Mouse (Mus musculus): ENCODE data around the gene Zfp865. TPM values are rescaled to one million over a fixed set of nuclear protein-coding genes. Genes with fewer than 3 reads are reported as not detected.

Zfp865 gene
- total RNA-seq, 1 experiment from 2014 or later: 38.5 TPM

- ATAC-seq (ENCODE audit: extremely low read depth, insufficient number of reproducible peaks, low FRiP score, poor library complexity, severe bottlenecking): no peak
These were observed 18.8 kb downstream of the Zfp865 start for GRCm38 (mm10) chr7:5038940-5039339.

- no peak for ATAC-seq (ENCODE audit: extremely low read depth, insufficient number of reproducible peaks, low FRiP score, poor library complexity, severe bottlenecking)
These were observed 24.8 kb downstream of the Zfp865 start for GRCm38 (mm10) chr7:5044981-5045380.

- ATAC-seq (ENCODE audit: extremely low read depth, insufficient number of reproducible peaks, low FRiP score, poor library complexity, severe bottlenecking): peak; percentile 31; the same call in 1 of the 2 replicates
These were observed 25.9 kb downstream of the Zfp865 start for GRCm38 (mm10) chr7:5046112-5046511.

DNA sequence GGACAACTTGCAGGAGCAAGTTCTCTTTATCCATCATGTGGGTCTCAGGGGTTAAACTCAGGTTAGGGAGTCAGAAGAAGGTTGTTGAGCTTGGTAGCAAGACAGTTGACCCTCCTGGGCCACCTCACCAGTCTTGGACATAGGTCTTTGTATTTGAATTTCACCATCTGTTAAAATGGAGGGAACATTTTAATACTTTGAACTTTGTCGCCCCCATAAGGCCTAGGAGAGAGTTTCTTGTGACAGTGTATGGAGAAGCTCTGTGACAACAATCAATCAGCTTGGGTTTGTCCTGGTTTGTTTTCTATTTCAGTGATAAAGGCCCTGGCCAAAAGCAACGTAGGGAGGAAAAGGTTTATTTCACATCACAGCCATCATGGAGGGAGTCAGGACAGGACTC, 27.1 kb downstream of the Zfp865 start:
- ATAC-seq (ENCODE audit: extremely low read depth, insufficient number of reproducible peaks, low FRiP score, poor library complexity, severe bottlenecking): peak; percentile 55

- peak; percentile 20 for ATAC-seq (ENCODE audit: extremely low read depth, insufficient number of reproducible peaks, low FRiP score, poor library complexity, severe bottlenecking)
These were observed 31.3 kb downstream of the Zfp865 start, which contains the start of gene Zfp580 for GRCm38 (mm10) chr7:5051193-5052192. TSS of gene Zfp580 (plus strand) at chr7:5051538.

- ATAC-seq (ENCODE audit: extremely low read depth, insufficient number of reproducible peaks, low FRiP score, poor library complexity, severe bottlenecking): no peak
These were observed 32.3 kb downstream of the Zfp865 start for GRCm38 (mm10) chr7:5052438-5052837.

GRCm38 (mm10) chr7:5052931-5053343, 32.8 kb downstream of the Zfp865 start:
- ATAC-seq (ENCODE audit: extremely low read depth, insufficient number of reproducible peaks, low FRiP score, poor library complexity, severe bottlenecking): no peak

DNA sequence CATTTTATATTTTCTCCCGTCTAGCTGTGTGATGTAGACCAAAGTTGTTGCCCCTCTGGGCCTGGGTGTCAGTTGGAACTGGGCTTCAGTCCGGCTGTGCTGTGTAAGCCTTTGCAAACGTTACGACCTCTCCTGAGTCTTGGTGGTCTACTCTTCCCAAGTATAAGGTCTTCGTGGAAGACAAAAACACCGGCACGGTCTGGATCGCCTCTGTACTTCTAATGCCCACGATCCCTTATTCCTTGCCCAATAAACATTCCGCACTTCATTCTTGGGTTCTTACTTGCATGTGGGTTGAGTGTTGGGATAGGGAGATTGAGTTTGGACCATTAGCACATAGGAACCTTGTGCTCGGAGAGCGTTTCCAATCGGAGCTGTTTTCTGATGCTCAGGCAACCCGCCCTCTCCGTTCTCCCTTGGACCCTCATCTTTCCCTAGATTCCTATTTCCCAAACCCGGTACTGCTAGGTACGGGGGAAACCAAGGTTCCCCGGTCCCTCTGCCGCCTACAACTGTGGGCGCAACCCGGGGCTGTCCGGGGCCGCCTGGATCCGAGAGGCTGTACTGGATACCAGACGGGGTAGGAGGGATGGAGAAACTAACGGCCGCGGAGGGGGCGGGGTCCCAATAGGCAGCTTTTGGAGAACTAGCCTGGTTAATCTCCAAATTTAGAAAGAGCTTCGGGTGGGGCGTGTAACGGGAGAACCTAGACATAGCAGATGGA, 33.4 kb downstream of the Zfp865 start:
- no peak for ATAC-seq (ENCODE audit: extremely low read depth, insufficient number of reproducible peaks, low FRiP score, poor library complexity, severe bottlenecking)

GRCm38 (mm10) chr7:5056651-5057263, 36.6 kb downstream of the Zfp865 start:
- no peak for ATAC-seq (ENCODE audit: extremely low read depth, insufficient number of reproducible peaks, low FRiP score, poor library complexity, severe bottlenecking)

DNA sequence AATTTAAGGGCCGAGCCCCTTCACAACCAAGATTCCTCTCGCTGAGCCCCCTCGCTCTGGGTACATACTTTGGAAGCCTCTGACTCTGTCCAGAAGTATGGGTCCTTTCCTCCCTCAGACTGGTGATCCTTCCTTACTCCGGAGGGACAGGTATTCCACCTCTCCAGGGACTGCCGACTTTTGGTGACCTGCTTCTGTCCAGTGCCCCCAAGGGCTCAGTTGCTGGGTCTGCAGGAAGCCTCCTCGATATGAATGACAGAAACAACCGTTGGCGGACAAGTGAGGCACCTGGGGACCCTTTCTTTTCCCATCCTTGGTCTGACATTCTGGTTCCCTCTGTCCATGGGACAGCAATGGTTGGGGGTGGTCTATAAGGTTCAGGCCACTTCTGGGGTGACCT, 37.2 kb downstream of the Zfp865 start:
- no peak for ATAC-seq (ENCODE audit: extremely low read depth, insufficient number of reproducible peaks, low FRiP score, poor library complexity, severe bottlenecking)

DNA sequence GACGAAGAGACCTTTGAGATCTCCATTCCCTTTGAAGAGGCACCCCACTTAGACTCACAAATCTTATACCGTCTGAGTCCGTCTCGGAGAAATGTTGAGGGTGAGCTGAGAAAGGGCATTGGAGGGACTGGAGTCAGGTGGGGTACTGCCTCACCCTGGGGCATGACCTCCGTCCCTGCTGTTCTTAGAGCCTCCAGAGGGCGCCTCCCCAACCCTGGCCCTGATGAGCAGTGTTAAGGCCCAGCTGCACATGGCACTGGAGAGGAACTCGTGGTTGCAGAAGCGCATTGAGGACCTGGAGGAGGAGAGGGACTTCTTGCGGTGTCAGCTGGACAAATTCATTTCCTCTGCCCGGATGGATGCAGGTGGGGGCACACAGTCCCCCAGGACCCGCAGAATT, 37.6 kb downstream of the Zfp865 start:
- no peak for ATAC-seq (ENCODE audit: extremely low read depth, insufficient number of reproducible peaks, low FRiP score, poor library complexity, severe bottlenecking)

DNA sequence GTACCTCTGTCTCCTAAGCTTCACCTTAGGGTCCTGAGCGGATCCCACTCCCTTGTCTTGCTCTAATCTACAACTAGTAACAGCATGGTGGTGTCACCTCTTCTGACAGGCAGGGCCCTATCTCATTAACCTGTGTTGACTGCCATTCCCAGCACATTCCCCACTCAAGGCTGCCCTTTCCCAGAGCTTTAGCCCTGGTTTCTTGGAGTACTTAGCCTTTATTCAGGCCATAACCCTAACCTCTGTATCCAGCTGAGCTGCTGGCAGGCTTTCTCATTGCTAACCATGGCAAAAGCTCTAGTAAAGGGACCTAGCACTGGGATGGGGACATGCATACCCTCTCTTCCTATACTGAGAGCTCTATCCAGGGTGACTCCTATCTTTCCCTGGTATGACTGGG, 38.5 kb downstream of the Zfp865 start:
- no peak for ATAC-seq (ENCODE audit: extremely low read depth, insufficient number of reproducible peaks, low FRiP score, poor library complexity, severe bottlenecking)

- no peak for ATAC-seq (ENCODE audit: extremely low read depth, insufficient number of reproducible peaks, low FRiP score, poor library complexity, severe bottlenecking)
These were observed 39.2 kb downstream of the Zfp865 start for GRCm38 (mm10) chr7:5059421-5059820.

DNA sequence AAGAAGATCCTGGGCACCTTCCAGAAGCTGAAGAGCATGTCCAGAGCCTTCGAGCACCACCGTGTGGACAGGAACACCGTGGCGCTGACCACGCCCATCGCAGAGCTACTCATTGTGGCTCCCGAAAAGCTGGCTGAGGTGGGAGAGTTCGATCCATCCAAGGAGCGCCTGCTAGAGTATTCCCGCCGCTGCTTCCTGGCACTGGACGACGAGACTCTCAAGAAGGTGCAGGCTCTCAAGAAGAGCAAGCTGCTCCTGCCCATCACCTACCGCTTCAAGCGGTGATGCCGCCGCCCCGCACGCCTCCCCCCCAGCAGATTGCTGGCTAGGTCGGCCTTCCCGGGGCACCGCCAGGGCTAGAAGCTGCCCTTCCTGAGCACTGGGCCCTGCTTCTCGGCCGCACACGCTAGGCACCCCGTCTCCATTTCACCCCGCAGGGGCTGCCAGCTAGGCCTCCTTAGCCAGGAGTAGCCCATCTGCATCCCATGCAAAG, 40.1 kb downstream of the Zfp865 start:
- ATAC-seq (ENCODE audit: extremely low read depth, insufficient number of reproducible peaks, low FRiP score, poor library complexity, severe bottlenecking): peak; percentile 34; the same call in 1 of the 2 replicates

GRCm38 (mm10) chr7:5060944-5061773, 41.0 kb downstream of the Zfp865 start:
- ATAC-seq (ENCODE audit: extremely low read depth, insufficient number of reproducible peaks, low FRiP score, poor library complexity, severe bottlenecking): peak; percentile 75

DNA sequence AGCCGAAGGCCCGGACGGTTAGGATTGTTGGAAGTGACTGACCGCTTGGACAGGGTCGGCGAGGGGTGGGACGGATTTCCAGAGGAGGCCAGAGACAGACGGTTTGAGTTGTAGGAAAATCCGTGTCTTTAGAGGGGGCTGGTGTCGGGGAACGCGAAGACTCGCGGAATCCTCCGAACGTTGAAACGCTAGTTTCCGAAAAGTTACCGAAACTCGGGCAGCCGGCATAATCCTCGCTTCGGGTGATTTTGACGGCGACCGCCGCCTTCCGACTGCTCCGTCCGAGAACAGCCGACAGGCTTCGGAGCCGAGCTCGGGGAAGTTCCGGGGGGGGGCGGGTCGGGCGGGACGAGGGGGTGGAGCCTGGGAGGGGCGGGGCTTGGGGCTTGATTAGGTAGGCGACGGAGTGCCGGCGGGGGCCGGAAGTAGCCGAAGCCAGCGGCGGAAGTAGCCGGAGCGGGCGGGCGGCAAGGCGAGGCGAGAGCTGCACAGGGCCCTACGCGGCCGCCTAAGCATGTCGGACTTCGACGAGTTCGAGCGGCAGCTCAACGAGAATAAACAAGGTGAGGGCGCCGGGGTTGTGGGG, 41.7 kb downstream of the Zfp865 start, which contains the start of gene U2af2:
U2af2 (plus strand) TSS at position 370 of the 586 bp plus-strand sequence.
- ATAC-seq (ENCODE audit: extremely low read depth, insufficient number of reproducible peaks, low FRiP score, poor library complexity, severe bottlenecking): peak; percentile 36

GRCm38 (mm10) chr7:5062360-5063001, 42.3 kb downstream of the Zfp865 start:
- no peak for ATAC-seq (ENCODE audit: extremely low read depth, insufficient number of reproducible peaks, low FRiP score, poor library complexity, severe bottlenecking)
